Mouse (Mus musculus): Measurements from ENCODE around the gene Rasd1. TPM values are rescaled to one million over a fixed set of nuclear protein-coding genes. Genes with fewer than 3 reads are reported as not detected.

Rasd1 gene
- 1.8 TPM for polyA plus RNA-seq (2014; fragmentation: Illumina TruSeq; extraction: RNeasy Lipid Tissue Mini Kit (QIAGEN cat#74804); ENCODE audit: low read depth, low replicate concordance)

DNA sequence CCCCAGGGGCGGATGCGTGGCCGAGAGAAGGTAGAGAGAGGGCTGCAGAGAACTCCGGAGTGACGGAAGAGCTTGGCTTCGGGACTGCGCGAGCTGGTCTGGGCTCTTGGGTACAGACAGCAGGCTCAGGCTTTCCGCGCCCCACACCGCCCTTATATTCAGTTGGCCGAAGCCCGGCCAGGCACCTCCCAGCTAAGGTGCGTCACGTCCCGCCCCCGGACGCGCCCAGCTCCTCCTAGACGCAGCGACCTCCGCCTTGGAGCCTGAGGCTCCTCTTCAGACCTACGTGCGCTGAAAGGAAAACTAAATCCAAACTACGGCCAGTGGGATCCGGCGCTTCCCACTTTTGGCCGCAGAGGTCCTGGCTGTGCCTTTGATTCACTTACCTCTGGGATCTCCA lies at the start of gene Rasd1:
Rasd1 (minus strand) TSS at position 127 of the 400 bp plus-strand sequence.

DNA sequence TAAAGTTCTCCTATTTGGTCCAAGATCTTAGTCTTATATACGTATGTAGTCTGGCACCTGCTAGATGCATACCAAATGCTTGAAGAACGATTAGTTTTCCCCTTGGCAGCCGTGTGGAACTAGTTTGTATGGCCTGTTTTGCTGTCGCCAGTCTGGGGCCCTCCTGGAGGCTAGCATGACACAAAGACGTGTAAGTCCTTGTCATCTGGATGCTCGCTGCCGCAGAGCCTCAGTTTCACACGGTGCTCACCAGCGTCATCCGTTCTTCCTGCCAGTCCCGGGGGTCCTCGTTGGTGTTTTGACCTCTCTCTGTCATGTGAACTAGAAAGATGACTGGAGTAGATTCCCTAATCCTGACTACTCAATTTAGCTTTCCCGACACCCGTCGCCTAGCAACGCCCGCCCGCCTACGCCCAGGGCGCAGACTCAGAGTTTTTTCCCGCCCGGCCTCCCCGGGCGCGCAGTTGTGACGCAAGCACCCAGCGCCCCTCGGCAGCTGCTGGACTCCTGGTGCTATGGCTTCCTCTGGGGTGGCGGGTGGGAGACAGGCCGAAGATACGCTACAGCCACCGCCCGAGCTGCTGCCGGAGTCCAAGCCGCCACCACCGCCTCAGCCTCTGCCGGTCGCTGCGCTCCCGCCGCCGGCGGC lies 16.9 kb downstream of the Rasd1 start, which contains the start of gene Med9:
Med9 (plus strand) TSS at position 455 of the 649 bp plus-strand sequence.

Other genes with a start within 250 kb of the Rasd1 start
- gene Pld6, start 177.3 kb downstream of the Rasd1 start, polyA plus RNA-seq (2014; fragmentation: Illumina TruSeq; extraction: RNeasy Lipid Tissue Mini Kit (QIAGEN cat#74804); ENCODE audit: low read depth, low replicate concordance) = 13.5 TPM
- gene Flcn, start 154.9 kb downstream of the Rasd1 start, polyA plus RNA-seq (2014; fragmentation: Illumina TruSeq; extraction: RNeasy Lipid Tissue Mini Kit (QIAGEN cat#74804); ENCODE audit: low read depth, low replicate concordance) = 3.0 TPM
- 13.8 TPM for gene Nt5m, start 125.5 kb downstream of the Rasd1 start, polyA plus RNA-seq (2014; fragmentation: Illumina TruSeq; extraction: RNeasy Lipid Tissue Mini Kit (QIAGEN cat#74804); ENCODE audit: low read depth, low replicate concordance)
- gene Cops3, start 125.1 kb downstream of the Rasd1 start, polyA plus RNA-seq (2014; fragmentation: Illumina TruSeq; extraction: RNeasy Lipid Tissue Mini Kit (QIAGEN cat#74804); ENCODE audit: low read depth, low replicate concordance) = 338 TPM
- 22.5 TPM for gene Med9, start 16.7 kb downstream of the Rasd1 start, polyA plus RNA-seq (2014; fragmentation: Illumina TruSeq; extraction: RNeasy Lipid Tissue Mini Kit (QIAGEN cat#74804); ENCODE audit: low read depth, low replicate concordance)
- 0.78 TPM for gene Pemt, start 81.5 kb upstream of the Rasd1 start, polyA plus RNA-seq (2014; fragmentation: Illumina TruSeq; extraction: RNeasy Lipid Tissue Mini Kit (QIAGEN cat#74804); ENCODE audit: low read depth, low replicate concordance)
- gene Rai1, start 140.1 kb upstream of the Rasd1 start, polyA plus RNA-seq (2014; fragmentation: Illumina TruSeq; extraction: RNeasy Lipid Tissue Mini Kit (QIAGEN cat#74804); ENCODE audit: low read depth, low replicate concordance) = 0.60 TPM

All from testis, adult 10 weeks (tissue).